Mouse (Mus musculus) embryonic facial prominence, embryonic 15.5 days (tissue): ENCODE data around the gene Trh. TPM values are rescaled to one million over a fixed set of nuclear protein-coding genes. Genes with fewer than 3 reads are reported as not detected.

ENCODE experiments used
- ATAC-seq: fragments of 200-750 bp; cut with Nextera tagmentation; 2 replicates; pipeline ENCODE4 v1.8.0; 2017; ENCODE audit warnings: low read depth, moderate TSS enrichment; ENCODE audit not compliant: insufficient number of reproducible peaks, low FRiP score, low TSS enrichment
- H3K27ac ChIP-seq: fragments of 300-500 bp; sonication (generic); replicated peaks from 2 replicates; pipeline ENCODE4 v1.5.1; 2015; ENCODE audit warnings: mild to moderate bottlenecking, inconsistent platforms
- H3K27me3 ChIP-seq: fragments of 300-500 bp; sonication (generic); 2 replicates; pipeline ENCODE4 v1.6.1; 2015; ENCODE audit warnings: inconsistent platforms
- H3K36me3 ChIP-seq: fragments of 300-500 bp; sonication (generic); 2 replicates; pipeline ENCODE4 v1.6.1; 2015; ENCODE audit warnings: mild to moderate bottlenecking, inconsistent platforms
- H3K4me1 ChIP-seq: fragments of 300-500 bp; sonication (generic); 2 replicates; pipeline ENCODE4 v1.6.1; 2015; ENCODE audit warnings: inconsistent platforms
- H3K4me2 ChIP-seq: fragments of 300-500 bp; sonication (generic); replicated peaks from 2 replicates; pipeline ENCODE4 v1.6.1; 2015; ENCODE audit warnings: mild to moderate bottlenecking, inconsistent platforms
- H3K4me3 ChIP-seq: fragments of 300-500 bp; sonication (generic); replicated peaks from 2 replicates; pipeline ENCODE4 v1.5.1; 2015; ENCODE audit warnings: mild to moderate bottlenecking, inconsistent platforms
- H3K9ac ChIP-seq: fragments of 300-500 bp; sonication (generic); 2 replicates; pipeline ENCODE4 v1.6.1; 2015; ENCODE audit warnings: inconsistent platforms
- H3K9me3 ChIP-seq: fragments of 300-500 bp; sonication (generic); replicated peaks from 2 replicates; pipeline ENCODE4 v1.6.1; 2016; ENCODE audit warnings: inconsistent platforms
- WGBS: fragments of 180-500 bp; shearing (Covaris S2); methylation state at CpG from one replicate; pipeline ENCODE4 v1.1.7; 2015; 5-methylcytosine and 5-hydroxymethylcytosine counted together
- polyA plus RNA-seq: library from polyadenylated mRNA; unstranded; fragments of >200 nt; fragmentation: Nextera tagmentation; extraction: Ambion mirVana; gene quantifications from 2 replicates; pipeline ENCODE4 v1.2.1, GENCODE M21; 2015

Trh gene
- polyA plus RNA-seq, 1 experiment from 2014 or later = 0.27 TPM

DNA sequence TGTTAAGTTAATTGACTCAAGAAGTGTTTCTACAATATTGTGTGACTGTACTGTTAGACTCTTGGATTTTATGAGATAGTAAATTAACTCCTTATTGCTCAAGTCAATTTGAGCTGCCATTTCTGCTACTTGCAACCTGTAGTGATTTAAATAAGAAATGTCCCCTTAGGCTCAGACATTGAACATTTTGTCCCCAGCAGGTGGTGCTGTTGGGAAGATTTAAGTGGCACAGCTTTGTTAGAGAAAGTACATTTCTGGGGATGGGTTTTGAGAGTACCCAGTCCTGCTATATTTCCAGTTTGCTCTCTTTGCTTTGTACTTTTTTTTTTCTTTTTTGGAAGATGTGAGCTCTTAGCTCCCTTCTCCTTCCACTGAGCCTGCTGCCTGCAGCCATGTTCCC, 10.9 kb upstream of the Trh start:
- ATAC-seq = no peak
- H3K4me2 ChIP-seq = no peak overlapping the region
- H3K36me3 ChIP-seq = no peaks in the 10 kb centered on the region
- H3K27ac ChIP-seq = no peak overlapping the region
- H3K9me3 ChIP-seq = no peaks in the 10 kb centered on the region
- H3K4me1 ChIP-seq = no peaks in the 10 kb centered on the region
- H3K4me3 ChIP-seq = no peak overlapping the region
- no peaks in the 10 kb centered on the region for H3K27me3 ChIP-seq
- H3K9ac ChIP-seq = no peak overlapping the region

DNA sequence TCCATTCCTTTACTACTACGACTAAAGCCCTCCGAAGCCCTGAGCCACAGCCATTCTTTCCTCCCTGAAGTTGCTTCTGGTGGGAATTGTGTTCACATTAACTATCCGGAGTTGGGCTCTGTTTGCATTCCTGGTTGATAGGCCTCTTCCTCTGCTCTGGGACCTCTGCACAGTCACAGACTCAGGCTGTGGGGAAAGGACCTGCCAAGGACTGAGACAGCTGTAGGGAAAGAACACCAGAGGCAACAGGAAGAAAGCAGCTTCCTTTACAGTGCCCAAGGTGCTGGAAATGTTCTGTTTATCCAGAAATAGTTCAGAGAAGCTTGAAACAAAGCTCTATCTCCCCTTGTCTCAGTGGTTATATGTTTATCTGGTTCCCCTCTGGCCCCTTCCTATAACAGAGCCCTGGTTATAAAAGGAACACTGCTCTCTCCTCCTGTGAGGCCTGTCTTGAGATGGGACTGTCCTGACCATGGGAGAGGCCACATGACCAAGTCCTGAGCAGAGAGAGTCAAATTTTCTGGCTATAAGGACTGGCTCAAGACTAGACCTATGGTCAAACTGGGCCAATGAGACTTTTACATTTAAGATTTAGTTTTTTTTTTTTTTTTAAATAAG, 8.9 kb upstream of the Trh start:
- no peak overlapping the region for H3K9ac ChIP-seq
- no peaks in the 10 kb centered on the region for H3K9me3 ChIP-seq
- no peak overlapping the region for H3K4me3 ChIP-seq
- no peak overlapping the region for H3K4me2 ChIP-seq
- 70% methylated on average over 3 of the region's 3 CpGs for WGBS
- no peaks in the 10 kb centered on the region for H3K4me1 ChIP-seq
- H3K36me3 ChIP-seq = no peaks in the 10 kb centered on the region
- no peak overlapping the region for H3K27ac ChIP-seq
- ATAC-seq = no peak
- no peaks in the 10 kb centered on the region for H3K27me3 ChIP-seq

DNA sequence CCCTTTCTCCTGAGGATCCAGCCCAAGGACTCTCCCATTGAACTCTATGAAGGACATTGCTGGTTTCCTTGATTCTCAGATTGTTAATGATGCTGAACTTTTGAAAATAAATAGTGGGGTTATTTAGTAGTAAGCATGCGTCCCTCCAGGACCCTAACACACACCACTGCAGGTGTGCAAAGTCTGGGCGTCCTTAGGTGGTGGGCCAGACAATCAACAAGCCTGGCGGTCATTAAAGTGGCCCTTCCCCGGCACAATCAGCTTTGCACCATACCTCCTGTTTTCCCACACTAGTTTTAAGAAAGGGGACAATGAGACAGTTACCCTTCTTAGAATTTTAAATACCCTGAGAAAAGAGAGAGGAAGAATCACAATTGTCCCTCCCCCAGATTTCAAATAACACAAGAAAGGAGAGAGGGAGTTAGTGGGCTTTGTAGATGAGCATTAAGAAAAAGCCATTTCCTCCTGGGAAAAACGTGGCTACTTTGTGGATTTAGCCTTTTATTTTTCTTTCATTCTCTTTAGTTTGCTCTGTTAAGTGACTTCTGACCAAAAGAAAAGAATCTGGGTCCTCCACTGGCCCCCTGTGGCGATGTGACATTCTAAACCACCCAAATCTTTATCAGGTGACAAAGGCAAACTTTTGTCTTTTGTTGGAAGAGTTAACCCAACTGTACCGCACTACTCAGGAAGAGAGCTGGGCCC, 2.9 kb upstream of the Trh start:
- 18% methylated on average over 7 of the region's 7 CpGs for WGBS
- Histone ChIP-seq H3K9ac (no peak overlapping the region), H3K4me3 (no peak overlapping the region), H3K4me1 (peaks cover 6% of the 10 kb centered on the region; the same call in 1 of the 2 replicates), H3K27ac (no peak overlapping the region), H3K9me3 (no peaks in the 10 kb centered on the region), H3K36me3 (no peaks in the 10 kb centered on the region), H3K27me3 (peaks cover 48% of the 10 kb centered on the region), H3K4me2 (no peak overlapping the region)
- ATAC-seq = no peak

DNA sequence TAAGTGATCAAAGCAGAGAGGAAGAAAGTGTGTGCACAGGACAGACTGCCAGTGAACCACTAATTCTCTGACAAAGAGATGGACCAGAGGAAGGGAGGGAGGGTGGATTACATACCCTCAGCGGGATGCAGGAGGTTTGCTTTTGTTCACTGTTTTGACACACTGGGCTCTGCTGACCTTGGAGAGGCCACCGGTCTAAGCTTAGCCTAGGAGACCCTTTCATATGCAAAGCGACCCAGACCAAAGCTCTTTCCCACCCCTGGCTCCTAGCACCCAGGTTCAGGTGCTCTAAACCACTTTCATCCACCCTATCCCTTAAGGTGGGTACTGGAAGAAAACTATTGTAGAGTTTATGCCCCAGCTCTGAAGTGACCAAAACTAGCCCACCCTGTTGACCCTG, 1.9 kb upstream of the Trh start:
- H3K27me3 ChIP-seq = peaks cover 49% of the 10 kb centered on the region
- WGBS = 9% methylated on average over 3 of the region's 3 CpGs
- no peak for ATAC-seq
- no peak overlapping the region for H3K4me2 ChIP-seq
- H3K27ac ChIP-seq = no peak overlapping the region
- H3K4me1 ChIP-seq = peaks cover 6% of the 10 kb centered on the region; the same call in 1 of the 2 replicates
- no peaks in the 10 kb centered on the region for H3K9me3 ChIP-seq
- H3K36me3 ChIP-seq = no peaks in the 10 kb centered on the region
- H3K9ac ChIP-seq = no peak overlapping the region
- no peak overlapping the region for H3K4me3 ChIP-seq

DNA sequence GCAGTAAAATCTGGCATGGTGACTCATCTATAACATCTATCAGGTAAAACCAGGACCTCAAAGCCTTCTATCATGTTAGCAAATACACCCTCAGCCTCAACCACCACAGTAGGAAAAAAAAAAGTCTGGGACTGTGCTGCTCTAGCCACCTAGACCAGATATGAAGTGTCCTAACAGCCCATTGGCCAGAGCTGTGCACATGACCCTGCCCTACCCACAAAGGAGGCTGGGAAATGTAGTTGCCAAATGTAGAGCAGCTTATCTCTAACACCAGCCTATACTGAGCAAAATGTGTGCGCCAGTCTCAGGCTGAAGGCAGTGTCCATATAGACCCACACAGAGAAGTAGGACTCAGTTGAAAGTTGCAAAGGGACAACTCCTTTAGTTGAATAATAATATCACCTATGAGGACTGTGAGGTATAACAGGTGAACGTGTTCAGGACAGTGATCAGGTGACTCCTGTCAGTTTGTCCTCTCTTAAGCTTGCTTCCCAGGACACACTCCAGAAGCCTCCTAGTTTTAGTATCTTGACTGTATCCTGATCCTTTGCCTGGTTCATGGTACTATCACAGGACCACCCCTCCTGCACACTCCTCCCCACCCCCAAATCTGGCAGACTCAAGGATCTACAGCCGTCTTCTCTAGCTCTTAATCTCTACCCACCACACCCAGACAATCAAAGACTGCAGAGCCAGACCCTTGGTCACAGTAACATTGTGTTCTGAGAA, 3.1 kb downstream of the Trh start:
- no peak overlapping the region for H3K4me2 ChIP-seq
- no peak for ATAC-seq
- H3K4me3 ChIP-seq = no peak overlapping the region
- H3K9me3 ChIP-seq = no peaks in the 10 kb centered on the region
- WGBS = 70% methylated on average over 3 of the region's 3 CpGs
- no peaks in the 10 kb centered on the region for H3K36me3 ChIP-seq
- peaks cover 40% of the 10 kb centered on the region for H3K27me3 ChIP-seq
- H3K9ac ChIP-seq = no peak overlapping the region
- H3K4me1 ChIP-seq = peaks cover 6% of the 10 kb centered on the region; the same call in 1 of the 2 replicates
- H3K27ac ChIP-seq = no peak overlapping the region

DNA sequence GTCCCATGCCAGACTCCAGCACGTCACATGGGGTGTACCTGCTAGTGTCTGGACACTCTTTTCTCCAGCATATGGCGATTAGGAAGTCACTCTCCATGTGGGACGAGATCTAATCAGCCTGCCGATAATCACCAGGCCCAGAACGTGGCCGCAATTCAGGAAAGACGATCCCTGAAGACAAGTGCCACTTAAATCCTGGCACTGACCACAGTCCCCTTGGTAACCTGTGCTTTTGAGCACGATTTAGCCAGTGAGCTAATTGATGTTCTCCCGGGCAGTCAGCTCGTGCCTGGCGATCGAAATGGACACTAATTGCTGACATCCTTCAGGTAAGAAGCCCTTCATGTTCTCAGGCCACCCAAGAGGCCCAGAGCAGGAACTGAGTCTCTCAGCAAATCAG, 9.4 kb downstream of the Trh start:
- Histone ChIP-seq H3K27me3 (no peaks in the 10 kb centered on the region), H3K9ac (no peak overlapping the region), H3K9me3 (no peaks in the 10 kb centered on the region), H3K4me2 (no peak overlapping the region), H3K4me3 (no peak overlapping the region), H3K4me1 (no peaks in the 10 kb centered on the region), H3K27ac (no peak overlapping the region), H3K36me3 (no peaks in the 10 kb centered on the region)
- ATAC-seq = no peak
- WGBS = 34% methylated on average over 12 of the region's 12 CpGs

DNA sequence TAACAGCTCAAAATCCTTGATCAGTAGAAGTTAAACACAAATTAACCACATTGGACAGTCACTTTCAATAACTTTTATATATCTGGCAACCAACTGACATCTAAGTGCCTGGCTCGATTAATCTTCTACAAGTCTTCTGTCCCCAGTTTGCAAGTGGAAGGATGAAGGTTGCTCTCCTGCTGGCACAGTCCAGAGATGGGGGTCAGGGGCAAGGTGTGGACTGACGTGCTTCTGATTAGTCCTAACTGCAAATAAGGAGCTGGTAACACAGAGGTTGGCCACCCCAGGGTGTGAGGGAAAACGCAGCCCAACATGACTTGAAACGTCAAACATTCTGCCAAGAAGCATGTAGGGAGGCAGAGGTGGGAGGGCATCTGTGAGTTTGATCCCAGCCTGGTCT, 12.7 kb downstream of the Trh start:
- H3K27ac ChIP-seq = no peak overlapping the region
- H3K4me3 ChIP-seq = no peak overlapping the region
- no peak overlapping the region for H3K9ac ChIP-seq
- no peak for ATAC-seq
- H3K4me1 ChIP-seq = no peaks in the 10 kb centered on the region
- 76% methylated on average over 4 of the region's 4 CpGs for WGBS
- H3K9me3 ChIP-seq = no peaks in the 10 kb centered on the region
- H3K36me3 ChIP-seq = no peaks in the 10 kb centered on the region
- no peaks in the 10 kb centered on the region for H3K27me3 ChIP-seq
- H3K4me2 ChIP-seq = no peak overlapping the region

DNA sequence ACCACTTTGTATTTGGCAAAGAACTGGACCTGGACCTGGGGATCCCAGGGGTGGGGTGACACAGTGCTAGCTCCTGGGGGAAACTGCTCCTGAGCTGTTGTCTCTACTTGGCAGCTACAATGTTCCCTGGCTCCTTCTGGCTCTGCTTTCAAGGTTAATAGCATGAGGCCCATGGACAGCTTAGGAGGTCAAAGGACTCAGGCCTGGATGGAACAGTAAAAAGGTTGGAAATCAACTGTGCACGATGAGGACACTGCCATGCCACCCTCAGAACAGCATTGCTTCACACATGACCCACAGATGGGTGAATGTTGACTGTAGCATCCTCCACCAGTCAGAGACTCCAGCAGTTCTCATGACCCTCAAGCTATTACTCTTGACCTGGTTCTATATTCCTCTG, 13.1 kb downstream of the Trh start:
- no peaks in the 10 kb centered on the region for H3K36me3 ChIP-seq
- H3K9me3 ChIP-seq = no peaks in the 10 kb centered on the region
- no peak overlapping the region for H3K4me3 ChIP-seq
- H3K27ac ChIP-seq = no peak overlapping the region
- no peaks in the 10 kb centered on the region for H3K27me3 ChIP-seq
- H3K9ac ChIP-seq = no peak overlapping the region
- 65% methylated on average over 1 of the region's 1 CpGs for WGBS
- ATAC-seq = no peak
- no peak overlapping the region for H3K4me2 ChIP-seq
- no peaks in the 10 kb centered on the region for H3K4me1 ChIP-seq

DNA sequence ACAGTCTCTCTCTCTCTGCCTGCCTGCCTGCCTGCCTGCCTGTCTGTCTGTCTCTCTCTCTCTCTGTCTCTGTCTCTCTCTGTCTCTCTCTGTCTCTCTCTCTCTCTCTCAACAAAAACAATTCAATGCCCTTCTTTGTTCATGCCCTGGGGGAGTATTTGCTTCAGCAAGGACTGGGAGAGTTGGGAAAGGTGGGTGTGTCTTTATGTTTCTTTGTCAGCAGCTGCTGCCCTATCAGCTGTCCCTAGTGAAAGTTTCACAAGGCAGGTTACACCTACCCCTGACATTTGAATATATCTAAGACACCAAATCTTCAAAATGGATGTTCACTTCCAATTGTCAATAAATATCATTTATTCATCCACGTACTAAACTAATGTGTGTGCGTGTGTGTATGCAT, 14.9 kb downstream of the Trh start:
- Histone ChIP-seq H3K9ac (no peak overlapping the region), H3K4me1 (no peaks in the 10 kb centered on the region), H3K27me3 (no peaks in the 10 kb centered on the region), H3K4me3 (no peak overlapping the region), H3K27ac (no peak overlapping the region), H3K4me2 (no peak overlapping the region), H3K9me3 (no peaks in the 10 kb centered on the region), H3K36me3 (no peaks in the 10 kb centered on the region)
- ATAC-seq = no peak
- WGBS = 87% methylated on average over 2 of the region's 2 CpGs

DNA sequence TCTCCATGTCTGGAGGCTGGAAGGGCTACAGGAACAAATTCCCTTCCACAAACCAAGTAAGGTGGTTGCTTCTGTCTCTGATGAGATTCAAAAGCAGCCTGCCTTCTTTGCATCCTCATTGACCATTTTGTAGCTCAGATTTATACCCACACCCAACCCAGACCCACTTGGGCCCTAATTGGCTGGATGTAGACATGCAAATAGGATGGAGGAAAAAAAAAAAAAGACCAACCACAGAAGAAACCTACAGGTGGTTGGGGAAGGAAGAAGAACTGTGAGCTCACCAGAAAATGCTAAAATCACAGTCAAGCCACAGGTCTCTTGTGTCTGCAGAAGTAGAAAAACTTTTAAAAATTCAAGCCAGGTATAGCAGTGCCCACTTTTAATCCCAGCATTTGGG, 15.3 kb downstream of the Trh start:
- H3K9me3 ChIP-seq = no peaks in the 10 kb centered on the region
- H3K4me2 ChIP-seq = no peak overlapping the region
- no peak overlapping the region for H3K4me3 ChIP-seq
- H3K9ac ChIP-seq = no peak overlapping the region
- no peak overlapping the region for H3K27ac ChIP-seq
- H3K36me3 ChIP-seq = no peaks in the 10 kb centered on the region
- no peaks in the 10 kb centered on the region for H3K4me1 ChIP-seq
- no peak for ATAC-seq
- no peaks in the 10 kb centered on the region for H3K27me3 ChIP-seq

DNA sequence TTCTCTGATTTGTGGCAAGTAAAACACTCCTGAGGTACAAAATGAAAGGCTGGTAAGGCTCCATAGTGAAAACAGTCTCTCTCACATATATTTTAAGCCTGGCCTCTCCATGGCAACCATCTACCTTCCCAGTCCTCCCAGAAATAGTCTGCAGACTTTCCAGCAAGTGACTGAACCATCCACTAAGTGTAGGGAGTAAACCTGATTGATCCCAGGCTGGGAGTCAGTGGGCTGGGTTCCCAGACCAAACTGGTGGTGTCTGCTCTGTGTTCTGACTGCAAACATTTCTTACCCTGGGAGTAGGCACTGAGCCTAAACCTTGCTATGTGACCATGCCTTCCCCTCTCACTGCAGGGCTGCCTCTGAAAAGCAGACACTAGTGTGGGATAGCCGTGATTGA, 19.5 kb downstream of the Trh start:
- Histone ChIP-seq H3K9ac (no peak overlapping the region), H3K4me2 (no peak overlapping the region), H3K4me1 (no peaks in the 10 kb centered on the region), H3K36me3 (no peaks in the 10 kb centered on the region), H3K9me3 (no peaks in the 10 kb centered on the region), H3K27me3 (no peaks in the 10 kb centered on the region), H3K27ac (no peak overlapping the region), H3K4me3 (no peak overlapping the region)
- 67% methylated on average over 1 of the region's 1 CpGs for WGBS
- ATAC-seq = no peak
